Mouse (Mus musculus) brain, embryonic 14.5 days (tissue): Measurements from ENCODE around the gene Itga2b.

Experiments used
- CTCF ChIP-seq: fragments of 200-500 bp; IDR thresholded peaks from 2 replicates; pipeline ENCODE4 v1.5.1; 2012; ENCODE audit warnings: inconsistent platforms, mild to moderate bottlenecking, moderate library complexity, borderline replicate concordance; ENCODE audit not compliant: insufficient read depth, insufficient read length; ENCODE audit errors: extremely low read depth
- POLR2A ChIP-seq: fragments of 200-500 bp; IDR thresholded peaks from 2 replicates; pipeline ENCODE4 v1.6.1; 2012; ENCODE audit warnings: mild to moderate bottlenecking, inconsistent platforms, borderline replicate concordance; ENCODE audit not compliant: poor library complexity, insufficient read depth, insufficient read length, severe bottlenecking; ENCODE audit errors: extremely low read depth

GRCm38 (mm10) chr11:102444321-102444720 lies 25.6 kb downstream of the Itga2b start:
- no peak for TF ChIP-seq CTCF
- TF ChIP-seq POLR2A = no peak
